Mouse (Mus musculus) E14TG2a.4 (cell line): ENCODE measurements around the gene Ttc39b.

Experiments
- H3K27me3 ChIP-seq: 2 replicates; pipeline ENCODE4 v1.6.1; 2014; ENCODE audit warnings: low read length, control low read depth; ENCODE audit not compliant: insufficient read depth
- H3K36me3 ChIP-seq: 2 replicates; pipeline ENCODE4 v1.6.1; 2014; ENCODE audit warnings: low read length, control low read depth; ENCODE audit not compliant: insufficient read depth
- H3K4me1 ChIP-seq: replicated peaks from 2 replicates; pipeline ENCODE4 v1.6.1; 2014; ENCODE audit warnings: low read depth, low read length, control low read depth
- H3K4me3 ChIP-seq: replicated peaks from 2 replicates; pipeline ENCODE4 v1.5.1; 2014; ENCODE audit warnings: mild to moderate bottlenecking, low read length
- H3K9me3 ChIP-seq: 2 replicates; pipeline ENCODE4 v1.6.1; 2014; ENCODE audit warnings: low read length, control low read depth
- CTCF ChIP-seq: conservative IDR thresholded peaks from 2 replicates; pipeline ENCODE4 v1.5.1; 2014; ENCODE audit warnings: low read length
- NANOG ChIP-seq: IDR thresholded peaks from 2 replicates; pipeline ENCODE4 v1.6.1; 2014; ENCODE audit warnings: borderline replicate concordance, low read length, mixed read lengths
- POU5F1 ChIP-seq: IDR thresholded peaks from 2 replicates; pipeline ENCODE4 v1.6.1; 2014; ENCODE audit warnings: low read length, borderline replicate concordance

Ttc39b gene

DNA sequence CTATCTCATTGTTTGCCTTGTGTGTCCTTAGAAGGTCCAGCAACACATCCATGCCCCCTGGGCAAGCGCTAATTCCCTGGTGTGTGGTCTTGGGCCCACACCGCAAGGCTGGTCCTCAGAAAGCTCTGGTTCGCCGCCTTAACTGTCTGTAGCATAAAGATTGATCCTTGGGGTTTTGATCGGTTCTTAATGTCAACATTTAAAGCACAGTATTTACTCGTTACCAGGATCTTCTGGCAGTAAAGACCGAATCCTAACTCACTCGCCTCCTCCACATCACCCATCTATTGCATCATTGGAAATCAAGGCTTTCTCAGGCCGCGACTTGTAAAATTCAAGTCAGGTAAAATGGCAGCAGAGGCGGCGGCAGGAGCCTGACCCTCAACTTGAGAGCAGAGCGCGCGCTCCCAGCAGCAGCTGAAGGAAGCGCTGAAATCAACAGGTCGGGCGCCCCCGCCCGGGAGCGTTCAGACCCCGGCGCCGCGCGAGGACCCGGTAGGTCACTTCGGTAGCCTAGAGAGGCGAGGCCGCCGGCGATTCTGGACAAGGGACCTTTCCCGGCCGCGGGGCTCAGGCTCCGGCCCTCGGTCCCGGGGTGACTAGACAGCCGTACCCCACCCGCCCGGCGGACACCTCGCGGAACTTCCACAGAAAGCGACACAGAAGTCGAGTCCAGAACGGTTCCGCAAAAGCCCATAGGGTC lies 703 bp downstream of the Ttc39b start:
- H3K9me3 ChIP-seq = no peaks in the 10 kb centered on the region
- H3K4me1 ChIP-seq = peaks cover 83% of the 10 kb centered on the region
- TF ChIP-seq POU5F1 (no peak), CTCF (no peak), NANOG (no peak)

GRCm38 (mm10) chr4:83319736-83320135 lies 4.3 kb downstream of the Ttc39b start:
- H3K4me1 ChIP-seq = peaks cover 84% of the 10 kb centered on the region
- no peaks in the 10 kb centered on the region for H3K27me3 ChIP-seq
- TF ChIP-seq CTCF = no peak
- no peak for TF ChIP-seq POU5F1
- TF ChIP-seq NANOG = no peak
- H3K36me3 ChIP-seq = peaks cover 4% of the 10 kb centered on the region; the same call in 1 of the 2 replicates
- H3K9me3 ChIP-seq = no peaks in the 10 kb centered on the region
- 0 out of 2 replicates have a peak overlapping the region, but pooled peaks have one; percentile 14 for H3K4me3 ChIP-seq

More for the DNA sequence above, 703 bp downstream of the Ttc39b start:
- Histone ChIP-seq H3K4me3 (peak overlapping the region; percentile 99), H3K27me3 (no peaks in the 10 kb centered on the region), H3K36me3 (0 out of 2 replicates have a peak, but pooled peaks cover 4% of the 10 kb centered on the region)

DNA sequence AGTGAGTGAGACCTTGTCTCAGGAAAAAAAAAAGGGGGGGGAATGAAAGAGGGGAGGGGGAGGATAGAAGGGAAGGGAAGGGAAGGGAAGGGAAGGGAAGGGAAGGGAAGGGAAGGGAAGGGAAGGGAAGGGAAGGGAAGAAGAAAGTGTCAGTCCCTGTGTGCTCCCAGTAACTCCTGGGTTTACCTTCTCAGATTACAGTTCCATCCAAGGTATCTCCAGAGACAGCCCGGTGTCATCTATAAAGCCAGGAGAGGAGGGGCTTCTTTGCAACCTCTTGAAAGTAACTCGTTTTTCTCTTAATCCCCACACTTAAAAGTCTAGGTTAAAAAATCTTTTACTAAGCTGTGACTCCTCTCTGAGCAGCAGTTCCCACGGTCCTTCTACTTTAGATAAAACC lies 5.3 kb downstream of the Ttc39b start:
- Histone ChIP-seq H3K36me3 (peaks cover 12% of the 10 kb centered on the region), H3K4me3 (no peak overlapping the region), H3K9me3 (no peaks in the 10 kb centered on the region), H3K27me3 (no peaks in the 10 kb centered on the region), H3K4me1 (peaks cover 89% of the 10 kb centered on the region)
- no peak for TF ChIP-seq CTCF
- no peak for TF ChIP-seq POU5F1
- no peak for TF ChIP-seq NANOG

- Histone ChIP-seq H3K4me3 (peak overlapping the region; percentile 43), H3K4me1 (peaks cover 93% of the 10 kb centered on the region), H3K9me3 (no peaks in the 10 kb centered on the region), H3K36me3 (peaks cover 19% of the 10 kb centered on the region), H3K27me3 (no peaks in the 10 kb centered on the region)
- TF ChIP-seq POU5F1 = no peak
- TF ChIP-seq CTCF = no peak
- TF ChIP-seq NANOG = no peak
Measured at GRCm38 (mm10) chr4:83317826-83318348, 6.2 kb downstream of the Ttc39b start.

DNA sequence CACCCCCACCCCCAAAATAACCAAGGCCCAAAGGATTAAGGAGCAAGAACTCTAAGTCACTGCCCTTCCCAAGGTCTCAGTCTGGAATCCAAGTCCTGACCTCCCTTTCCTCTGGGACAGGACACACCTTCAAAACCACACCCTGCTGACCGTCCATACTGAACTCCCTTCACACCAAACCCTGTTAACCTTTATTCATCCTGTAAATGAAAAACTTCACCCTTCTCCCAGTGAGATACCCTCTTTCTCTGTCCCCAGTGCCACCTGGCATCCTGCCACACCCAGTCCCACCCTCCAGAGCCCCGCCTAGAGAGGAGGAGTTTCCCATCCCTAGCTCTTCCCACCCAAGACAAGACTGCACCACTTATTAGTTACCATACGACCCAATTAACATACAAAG lies 7.3 kb downstream of the Ttc39b start:
- Histone ChIP-seq H3K36me3 (peaks cover 26% of the 10 kb centered on the region), H3K4me3 (peak overlapping the region; percentile 43), H3K27me3 (no peaks in the 10 kb centered on the region), H3K9me3 (no peaks in the 10 kb centered on the region), H3K4me1 (peaks cover 93% of the 10 kb centered on the region)
- TF ChIP-seq CTCF (no peak), NANOG (no peak), POU5F1 (no peak)

DNA sequence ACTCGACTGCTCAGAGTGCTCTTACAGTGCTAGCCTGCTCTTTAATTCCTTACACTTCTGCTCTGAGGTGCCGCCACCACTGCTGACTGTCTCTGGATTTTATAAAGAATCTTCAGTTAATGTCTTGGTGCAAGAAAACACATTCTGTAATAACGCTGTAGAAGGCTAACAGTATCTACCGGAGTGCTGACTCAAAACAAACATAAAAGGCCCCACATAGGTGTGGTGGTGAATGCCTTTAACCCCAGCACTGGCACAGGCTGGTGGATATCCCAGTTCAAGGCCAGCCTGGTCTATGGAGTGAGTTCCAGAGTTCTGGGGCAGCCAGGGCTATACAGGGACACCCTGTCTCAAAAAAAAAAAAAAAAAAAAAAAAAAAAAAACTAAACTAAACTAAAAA lies 8.1 kb downstream of the Ttc39b start:
- H3K4me1 ChIP-seq = peaks cover 93% of the 10 kb centered on the region
- TF ChIP-seq NANOG (no peak), CTCF (no peak), POU5F1 (no peak)
- no peaks in the 10 kb centered on the region for H3K27me3 ChIP-seq
- peak overlapping the region; percentile 43 for H3K4me3 ChIP-seq
- peaks cover 30% of the 10 kb centered on the region for H3K36me3 ChIP-seq
- no peaks in the 10 kb centered on the region for H3K9me3 ChIP-seq

- Histone ChIP-seq H3K27me3 (no peaks in the 10 kb centered on the region), H3K4me1 (peaks cover 96% of the 10 kb centered on the region), H3K36me3 (peaks cover 36% of the 10 kb centered on the region), H3K4me3 (peak overlapping the region; percentile 43), H3K9me3 (no peaks in the 10 kb centered on the region)
- TF ChIP-seq CTCF = no peak
- no peak for TF ChIP-seq POU5F1
- no peak for TF ChIP-seq NANOG
Measured at GRCm38 (mm10) chr4:83314922-83315881, 8.9 kb downstream of the Ttc39b start.

DNA sequence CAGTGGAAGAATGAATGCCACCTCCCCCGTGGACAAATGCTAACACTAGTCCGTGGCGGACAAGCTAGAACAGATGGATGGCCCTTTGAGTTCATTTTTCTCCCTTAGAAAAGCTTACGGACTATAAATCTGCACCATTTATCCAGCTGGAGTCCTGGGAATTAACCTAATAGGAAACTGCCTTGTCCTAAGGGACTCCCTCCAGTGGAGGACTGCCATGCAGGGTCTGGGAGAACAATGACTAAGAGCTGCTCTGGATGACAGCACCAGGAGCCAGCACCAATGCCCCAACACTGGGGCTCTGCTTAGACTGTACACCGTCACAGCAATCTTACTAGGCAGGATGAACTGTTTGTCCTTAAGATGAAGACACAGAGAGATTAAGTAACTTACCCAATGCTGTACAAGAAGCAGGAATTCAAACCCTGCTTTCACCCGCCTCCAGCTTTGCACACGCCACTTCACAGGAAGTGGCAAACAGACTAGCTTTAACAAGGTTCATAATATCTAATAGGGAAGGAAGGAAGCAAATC lies 9.7 kb downstream of the Ttc39b start:
- H3K4me3 ChIP-seq = no peak overlapping the region; the same call in none of the 2 replicates
- no peaks in the 10 kb centered on the region for H3K27me3 ChIP-seq
- peaks cover 97% of the 10 kb centered on the region for H3K4me1 ChIP-seq
- H3K36me3 ChIP-seq = peaks cover 40% of the 10 kb centered on the region
- TF ChIP-seq NANOG (no peak), CTCF (no peak), POU5F1 (no peak)
- no peaks in the 10 kb centered on the region for H3K9me3 ChIP-seq
